Mouse (Mus musculus) mouse embryonic stem cell (cell line): ENCODE measurements around the gene Sprr2i.

Source experiments
- in situ Hi-C, 2 experiments: fragments of 300-500 bp; cut with MboI; formaldehyde crosslinking; loops; 1 replicate in 1 of 2; 3 replicates in 1 of 2; pipeline ENCODE4 v1.14.3; 2019 to 2020; ENCODE audit warnings: low sequenced_read_pairs in 2 of 2, low pct_unique_long_range_greater_than_20kb in 1 of 2, mixed read lengths in 1 of 2; ENCODE audit not compliant: unreplicated experiment in 1 of 2

The Sprr2i gene

DNA sequence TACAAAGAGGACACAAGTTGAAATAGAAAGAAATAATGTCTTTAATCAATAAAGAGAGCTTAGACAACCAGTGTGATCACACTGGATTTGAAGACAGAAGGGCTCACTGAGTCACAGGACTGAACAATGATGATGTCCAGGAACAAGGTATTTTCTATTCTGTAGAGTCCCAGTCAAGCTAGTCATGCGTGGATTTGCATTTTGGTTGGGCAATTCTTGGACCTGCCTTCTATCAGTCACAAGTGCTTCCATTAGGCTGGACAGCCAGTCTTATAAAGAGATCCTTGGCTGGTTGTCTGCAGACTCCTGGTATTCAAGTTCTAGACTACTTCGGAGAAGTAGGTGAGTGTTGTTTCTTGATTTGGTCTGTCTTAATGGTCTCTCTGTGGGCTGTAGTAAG lies at the start of gene Sprr2i:
Gene Sprr2i, plus strand, starts transcription at position 301 of the 400 bp plus-strand sequence.
- in situ Hi-C loops, result no loop called here

DNA sequence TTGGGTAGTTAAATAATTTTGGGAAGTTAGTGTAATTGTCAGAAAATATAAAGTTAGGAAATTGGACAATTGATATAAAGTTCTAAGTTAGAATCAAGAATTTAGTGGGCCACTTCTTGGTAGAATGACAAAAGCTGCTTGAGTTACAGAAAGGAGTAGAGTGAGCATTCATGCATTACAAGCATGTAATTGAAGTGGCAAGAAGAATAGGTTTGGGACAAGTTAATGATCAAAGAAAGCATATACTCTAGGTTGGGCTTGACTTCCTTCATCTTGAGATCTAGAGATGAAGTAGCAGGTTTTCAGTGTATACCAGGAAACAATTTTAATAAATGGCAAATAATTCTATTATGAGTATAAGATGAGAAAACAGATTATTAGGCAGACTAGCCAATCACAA lies 46.2 kb upstream of the Sprr2i start:
- in situ Hi-C loops, result no loop called here

GRCm38 (mm10) chr3:92364887-92365286 lies 42.9 kb upstream of the Sprr2i start, which contains the start of gene Sprr2f:
Sprr2f (plus strand) TSS chr3:92365187.
- in situ Hi-C loops, result no loop called here

DNA sequence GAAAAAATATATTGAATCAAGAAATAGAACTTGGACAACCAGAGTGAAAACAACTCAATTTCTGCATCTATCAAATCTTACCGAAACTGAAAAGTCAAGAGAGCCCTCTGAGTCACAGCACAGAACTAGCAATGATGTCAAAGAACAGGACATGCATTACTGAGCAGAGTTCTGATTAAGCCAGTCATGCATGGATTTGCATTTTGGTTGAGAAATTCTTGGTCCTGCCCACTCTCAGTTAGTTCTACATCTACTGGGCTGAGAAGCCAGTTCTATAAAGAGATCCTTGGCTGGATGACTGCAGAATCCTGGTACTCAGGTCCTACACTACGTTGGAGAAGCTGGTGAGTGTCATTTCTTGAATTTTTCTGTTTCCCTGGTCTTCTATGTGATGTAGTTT lies 34.2 kb upstream of the Sprr2i start:
- in situ Hi-C loops, result no loop called here

- in situ Hi-C loops, result no loop called here
Observed at GRCm38 (mm10) chr3:92385385-92385784, 22.4 kb upstream of the Sprr2i start, which contains the start of gene Sprr2h. Sprr2h (plus strand) TSS chr3:92385685.

GRCm38 (mm10) chr3:92394301-92394700 lies 13.5 kb upstream of the Sprr2i start:
- in situ Hi-C loops, result no loop called here

DNA sequence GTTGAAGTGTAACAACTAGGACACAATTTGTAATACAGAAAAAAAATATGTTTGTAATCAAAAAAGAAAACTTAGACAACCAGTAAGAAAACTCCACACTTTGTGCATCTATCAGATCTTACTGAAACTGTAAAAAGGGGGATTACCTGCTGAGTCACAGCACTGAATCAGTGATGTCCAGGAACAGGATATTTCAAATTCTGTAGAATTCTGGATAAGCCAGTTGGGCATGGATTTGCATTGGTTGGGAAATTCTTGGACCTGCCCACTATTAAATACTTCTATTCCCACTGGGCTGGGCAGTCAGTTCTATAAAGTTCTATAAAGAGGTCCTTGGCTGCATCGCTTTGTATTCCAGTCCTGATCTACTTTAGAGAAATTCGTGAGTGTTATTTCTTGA lies 10.0 kb downstream of the Sprr2i start, which contains the start of gene Sprr2j-ps:
Gene Sprr2j-ps, plus strand, starts transcription at position 301 of the 400 bp plus-strand sequence.
- in situ Hi-C loops, result no loop called here

DNA sequence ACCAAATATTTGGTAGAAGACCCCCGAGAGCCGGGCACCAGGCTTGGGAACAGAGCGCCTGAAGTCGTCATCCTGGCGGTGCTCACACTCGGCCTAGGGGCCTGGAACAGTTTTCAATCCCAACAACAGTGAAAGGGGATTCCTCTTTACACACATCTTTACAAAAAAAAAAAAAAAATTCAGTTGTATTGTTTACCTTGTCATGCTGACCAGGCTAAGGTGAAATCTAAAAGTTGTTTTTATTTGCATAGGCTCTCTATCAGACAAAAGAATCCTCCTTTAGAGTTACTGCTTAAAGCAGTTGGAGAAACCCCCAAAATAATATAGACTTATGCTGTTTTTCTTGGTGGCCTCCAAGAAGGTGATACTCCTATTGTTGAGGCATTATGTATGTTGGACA lies 21.5 kb downstream of the Sprr2i start, which contains the start of gene Gm9774:
Gene Gm9774, minus strand, starts transcription at position 101 of the 400 bp plus-strand sequence.
- in situ Hi-C loops, result no loop called here

DNA sequence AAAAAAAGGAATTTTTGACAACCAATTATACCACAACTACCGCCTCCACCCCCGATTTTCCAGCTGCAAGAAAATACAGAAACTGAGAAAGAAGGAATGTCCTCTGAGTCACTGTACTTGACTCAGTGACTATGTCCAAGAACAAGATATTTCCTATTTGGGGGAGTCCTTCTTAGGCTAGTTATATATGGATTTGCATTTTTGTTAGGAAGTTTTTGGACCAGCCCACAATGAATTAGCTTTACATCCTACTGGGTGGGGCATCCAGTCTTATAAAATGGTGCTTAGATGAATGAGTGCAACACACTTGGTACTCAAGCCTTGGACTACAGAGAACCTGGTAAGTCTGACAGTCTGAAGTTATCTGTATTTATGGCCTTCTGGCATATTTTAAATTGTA lies 24.5 kb downstream of the Sprr2i start, which contains the start of gene Sprr2k:
Gene Sprr2k, plus strand, starts transcription at position 301 of the 400 bp plus-strand sequence.
- in situ Hi-C loops, result no loop called here

- in situ Hi-C loops, result no loop called here
Observed at GRCm38 (mm10) chr3:92438689-92439088, 30.9 kb downstream of the Sprr2i start, which contains the start of gene Sprr1b. Sprr1b (minus strand) TSS chr3:92438789.

DNA sequence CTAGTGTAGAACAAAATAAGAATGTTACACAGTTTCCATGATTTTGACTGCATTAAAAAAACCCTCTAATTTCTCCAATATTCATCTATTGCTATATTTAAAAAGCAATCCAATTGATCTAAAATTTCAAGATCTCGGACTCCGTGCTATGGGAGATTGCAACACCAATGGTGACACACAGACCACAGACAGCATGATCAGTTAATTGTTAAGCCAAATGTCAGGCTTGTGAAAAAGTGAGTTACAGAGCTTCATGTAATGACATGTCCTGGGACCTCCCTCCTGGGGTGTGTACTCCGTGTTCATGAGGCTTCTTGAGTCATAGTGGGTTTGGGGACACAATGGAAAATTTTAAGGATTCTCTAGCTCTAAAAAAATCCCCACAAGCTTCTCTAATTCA lies 32.4 kb downstream of the Sprr2i start:
- in situ Hi-C loops, result no loop called here

GRCm38 (mm10) chr3:92455151-92455550 lies 47.4 kb downstream of the Sprr2i start:
- in situ Hi-C loops, result no loop called here

DNA sequence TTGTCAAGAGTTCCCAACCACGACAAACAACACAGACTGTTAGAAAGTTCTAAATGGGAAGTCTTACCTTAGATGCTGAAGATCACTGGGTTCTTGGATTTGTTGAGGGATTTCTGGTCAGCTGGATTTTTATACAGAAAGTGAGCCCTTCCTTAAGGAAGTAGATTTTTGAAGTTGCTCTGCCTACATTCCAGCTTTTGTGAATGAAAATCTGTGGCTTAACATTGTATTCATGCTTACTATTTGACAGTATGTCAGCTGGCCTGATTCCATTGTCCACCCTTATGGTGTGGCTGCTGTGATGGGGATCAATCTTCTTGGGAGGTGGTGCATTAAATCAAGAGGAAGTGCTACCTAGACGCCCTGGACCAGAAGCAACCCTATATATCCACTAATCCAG lies 50.8 kb downstream of the Sprr2i start, which contains the start of gene Sprr3:
Gene Sprr3, minus strand, starts transcription at position 101 of the 400 bp plus-strand sequence.
- in situ Hi-C loops, result no loop called here
